Mouse (Mus musculus) CH12.LX (cell line): ENCODE data around the gene Abhd4. TPM values are rescaled to one million over a fixed set of nuclear protein-coding genes. Genes with fewer than 3 reads are reported as not detected.

ENCODE experiments used
- DNase-seq: peaks from one replicate; pipeline ENCODE4 v3.0.0-alpha.2; 2013; ENCODE audit errors: extremely low read depth
- H3K27ac ChIP-seq: 2 replicates; pipeline ENCODE4 v1.5.1; 2012; ENCODE audit warnings: low read depth, mild to moderate bottlenecking, control low read depth, moderate library complexity; ENCODE audit not compliant: insufficient read depth
- H3K27me3 ChIP-seq: replicated peaks from 2 replicates; pipeline ENCODE3; 2012; ENCODE audit warnings: inconsistent platforms
- H3K36me3 ChIP-seq, 2 experiments: replicated peaks in 1 of 2; 2 replicates each; pipeline versions ENCODE3 to v1.6.1; 2012; ENCODE audit warnings: inconsistent platforms in 1 of 2, low read length in 1 of 2, mild to moderate bottlenecking in 1 of 2, mixed read lengths in 1 of 2, moderate library complexity in 1 of 2; ENCODE audit not compliant: control insufficient read depth in 1 of 2, insufficient read depth in 1 of 2
- H3K4me1 ChIP-seq, 2 experiments: 2 replicates each; pipeline ENCODE4 v1.6.1; 2012; ENCODE audit warnings: inconsistent platforms in 1 of 2, moderate library complexity in 1 of 2; ENCODE audit not compliant: insufficient read depth in 2 of 2, control insufficient read depth in 1 of 2
- H3K4me2 ChIP-seq: 2 replicates; pipeline ENCODE4 v1.6.1; 2012; ENCODE audit warnings: low read depth, mild to moderate bottlenecking, control low read depth; ENCODE audit not compliant: poor library complexity, insufficient read depth, severe bottlenecking
- H3K4me3 ChIP-seq, 3 experiments: fragments of 150-350 bp in 1 of 3; sonication (generic) in 1 of 3; replicated peaks in 1 of 3; 2 replicates each; pipeline versions ENCODE3 to v1.5.1; 2011 to 2012; ENCODE audit warnings: low read depth in 2 of 3, low read length in 2 of 3, mild to moderate bottlenecking in 2 of 3, moderate library complexity in 2 of 3, control low read depth in 1 of 3, improper control_type of control experiment in 1 of 3, inconsistent platforms in 1 of 3, mixed read lengths in 1 of 3; ENCODE audit not compliant: poor library complexity in 1 of 3
- H3K79me2 ChIP-seq: replicated peaks from 2 replicates; pipeline ENCODE4 v1.6.1; 2012; ENCODE audit warnings: mild to moderate bottlenecking, moderate library complexity; ENCODE audit not compliant: control insufficient read depth, poor library complexity, insufficient read depth, severe bottlenecking; ENCODE audit errors: extremely low read depth
- H3K9ac ChIP-seq: 2 replicates; pipeline ENCODE4 v1.6.1; 2012; ENCODE audit warnings: low read depth, mild to moderate bottlenecking, control low read depth, moderate library complexity; ENCODE audit not compliant: insufficient read depth
- H3K9me3 ChIP-seq: replicated peaks from 2 replicates; pipeline ENCODE3; 2012; ENCODE audit warnings: low read length, inconsistent platforms, mixed read lengths
- BHLHE40 ChIP-seq: IDR thresholded peaks from 2 replicates; pipeline ENCODE4 v1.6.1; 2011; ENCODE audit warnings: mild to moderate bottlenecking, low read depth, low read length, improper control_type of control experiment
- CHD1 ChIP-seq: IDR thresholded peaks from 2 replicates; pipeline ENCODE4 v1.6.1; 2012; ENCODE audit warnings: low read depth, low read length, improper control_type of control experiment, inconsistent platforms
- CHD2 ChIP-seq: IDR thresholded peaks from 2 replicates; pipeline ENCODE4 v1.6.1; 2011; ENCODE audit warnings: low read length, improper control_type of control experiment
- CTCF ChIP-seq, 2 experiments: IDR thresholded peaks in 1 of 2; conservative IDR thresholded peaks in 1 of 2; 2 replicates each; pipeline ENCODE4 v1.5.1; 2011 to 2012; ENCODE audit warnings: low read depth in 2 of 2, low read length in 2 of 2, improper control_type of control experiment in 1 of 2, inconsistent platforms in 1 of 2, mild to moderate bottlenecking in 1 of 2, moderate library complexity in 1 of 2
- EP300 ChIP-seq: IDR thresholded peaks from 2 replicates; pipeline ENCODE4 v1.6.1; 2011; ENCODE audit warnings: low read length, improper control_type of control experiment
- ETS1 ChIP-seq: conservative IDR thresholded peaks from 2 replicates; pipeline ENCODE4 v1.6.1; 2012; ENCODE audit warnings: low read depth, mild to moderate bottlenecking, inconsistent platforms, low read length, improper control_type of control experiment, moderate library complexity
- GABPA ChIP-seq: IDR thresholded peaks from 2 replicates; pipeline ENCODE4 v1.6.1; 2012; ENCODE audit warnings: low read depth, low read length, improper control_type of control experiment, inconsistent platforms; ENCODE audit not compliant: insufficient replicate concordance
- HCFC1 ChIP-seq: IDR thresholded peaks from 2 replicates; pipeline ENCODE4 v1.6.1; 2012; ENCODE audit warnings: low read depth, mild to moderate bottlenecking, inconsistent platforms, low read length, improper control_type of control experiment
- IRF4 ChIP-seq: IDR thresholded peaks from 2 replicates; pipeline ENCODE4 v1.6.1; 2014; ENCODE audit warnings: low read depth, mild to moderate bottlenecking, inconsistent platforms, low read length, improper control_type of control experiment
- JUN ChIP-seq: IDR thresholded peaks from 2 replicates; pipeline ENCODE4 v1.6.1; 2011; ENCODE audit warnings: low read depth, mild to moderate bottlenecking, low read length, improper control_type of control experiment, moderate library complexity; ENCODE audit not compliant: insufficient read depth
- JUND ChIP-seq: conservative IDR thresholded peaks from 2 replicates; pipeline ENCODE4 v1.6.1; 2011; ENCODE audit warnings: low read depth, low read length, improper control_type of control experiment
- MAFK ChIP-seq: IDR thresholded peaks from 2 replicates; pipeline ENCODE4 v1.6.1; 2011; ENCODE audit warnings: low read length, improper control_type of control experiment; ENCODE audit not compliant: insufficient replicate concordance
- MAX ChIP-seq: IDR thresholded peaks from 2 replicates; pipeline ENCODE4 v1.6.1; 2011; ENCODE audit warnings: low read length, improper control_type of control experiment
- MEF2A ChIP-seq: IDR thresholded peaks from 2 replicates; pipeline ENCODE4 v1.6.1; 2014; ENCODE audit warnings: low read depth, mild to moderate bottlenecking, inconsistent platforms, low read length, improper control_type of control experiment, borderline replicate concordance
- MYC ChIP-seq: IDR thresholded peaks from 2 replicates; pipeline ENCODE4 v1.6.1; 2011; ENCODE audit warnings: low read depth, mild to moderate bottlenecking, improper control_type of control experiment, low read length
- NELFE ChIP-seq: IDR thresholded peaks from 2 replicates; pipeline ENCODE4 v1.6.1; 2011; ENCODE audit warnings: low read depth, low read length, improper control_type of control experiment
- PAX5 ChIP-seq: IDR thresholded peaks from 2 replicates; pipeline ENCODE4 v1.6.1; 2012; ENCODE audit warnings: low read length, inconsistent platforms, mixed read lengths
- POLR2A ChIP-seq: IDR thresholded peaks from 2 replicates; pipeline ENCODE4 v1.6.1; 2011; ENCODE audit warnings: low read depth, mild to moderate bottlenecking, improper control_type of control experiment, low read length
- POLR2AphosphoS2 ChIP-seq: IDR thresholded peaks from 2 replicates; pipeline ENCODE4 v1.6.1; 2011; ENCODE audit warnings: low read depth, low read length, improper control_type of control experiment
- RAD21 ChIP-seq: IDR thresholded peaks from 2 replicates; pipeline ENCODE4 v1.6.1; 2011; ENCODE audit warnings: low read depth, mild to moderate bottlenecking, low read length, improper control_type of control experiment, moderate library complexity
- RCOR1 ChIP-seq: conservative IDR thresholded peaks from 2 replicates; pipeline ENCODE4 v1.6.1; 2012; ENCODE audit warnings: low read depth, mild to moderate bottlenecking, inconsistent platforms, low read length, improper control_type of control experiment
- SIN3A ChIP-seq: IDR thresholded peaks from 2 replicates; pipeline ENCODE4 v1.6.1; 2012; ENCODE audit warnings: low read length, improper control_type of control experiment, inconsistent platforms
- SMC3 ChIP-seq: IDR thresholded peaks from 2 replicates; pipeline ENCODE4 v1.6.1; 2011; ENCODE audit warnings: low read depth, low read length, improper control_type of control experiment
- TCF12 ChIP-seq: IDR thresholded peaks from 2 replicates; pipeline ENCODE4 v1.6.1; 2014; ENCODE audit warnings: low read depth, mild to moderate bottlenecking, inconsistent platforms, low read length, improper control_type of control experiment
- UBTF ChIP-seq: IDR thresholded peaks from 2 replicates; pipeline ENCODE4 v1.6.1; 2012; ENCODE audit warnings: low read depth, mild to moderate bottlenecking, inconsistent platforms, low read length, improper control_type of control experiment, moderate library complexity
- USF2 ChIP-seq: conservative IDR thresholded peaks from 2 replicates; pipeline ENCODE4 v1.6.1; 2011; ENCODE audit warnings: low read depth, low read length, improper control_type of control experiment
- ZC3H11A ChIP-seq: IDR thresholded peaks from 2 replicates; pipeline ENCODE4 v1.6.1; 2012; ENCODE audit warnings: low read depth, mild to moderate bottlenecking, inconsistent platforms, low read length, improper control_type of control experiment
- dilution Hi-C: fragments of 300-500 bp; cut with MboI; formaldehyde crosslinking; loops from 2 replicates; pipeline ENCODE4 v1.14.3; 2020; ENCODE audit warnings: low sequenced_read_pairs; ENCODE audit not compliant: extremely low pct_unique_long_range_greater_than_20kb, extremely low pct_ligation_motif_present
- in situ Hi-C: fragments of 300-500 bp; cut with MboI; formaldehyde crosslinking; loops from 3 replicates; pipeline ENCODE4 v1.14.3; 2019; ENCODE audit warnings: low sequenced_read_pairs, low pct_ligation_motif_present, low pct_unique_long_range_greater_than_20kb, mixed read lengths
- polyA plus RNA-seq: library from polyadenylated mRNA; unstranded; fragments of >175 nt; gene quantifications from 2 replicates; pipeline ENCODE4 v1.2.1, GENCODE M21; 2012; ENCODE audit warnings: low read depth; ENCODE audit not compliant: insufficient read length
- total RNA-seq, 2 experiments: library from RNA; depleted of rRNA; stranded (reverse); fragments of 300-350 nt in 1 of 2; fragments of >200 nt in 1 of 2; gene quantifications; 2 replicates each; pipeline ENCODE4 v1.2.3; 2012 to 2014

Abhd4 gene
- total and polyA plus RNA-seq, 3 experiments, result 15.9 to 23.0 (median 19.8) TPM

DNA sequence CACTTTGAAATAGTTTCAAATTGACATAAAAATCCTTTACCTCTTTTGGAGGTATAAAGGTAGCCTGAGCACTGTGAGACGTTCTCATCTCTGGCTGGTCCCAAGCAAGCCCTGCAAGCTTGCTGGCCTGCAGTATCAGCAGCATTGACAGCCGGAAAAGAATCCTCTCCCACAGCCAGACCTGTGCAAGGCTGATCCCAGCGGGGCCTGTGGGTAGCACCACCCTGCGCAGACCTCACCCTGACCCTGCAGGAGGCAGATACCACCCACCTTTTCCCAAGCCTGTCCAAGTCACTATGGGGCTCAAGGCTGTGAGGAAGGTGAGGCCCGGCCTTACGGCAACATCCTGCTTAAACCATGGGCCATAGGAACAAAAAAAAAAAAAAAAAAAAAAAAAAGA is 12.0 kb downstream of the Abhd4 start:
- Histone ChIP-seq H3K9me3 (no peaks in the 10 kb centered on the region), H3K4me1 (peaks cover 0 to 6% of the 10 kb centered on the region in 2 experiments; a peak in 1 of 4 replicates), H3K27ac (no peak overlapping the region), H3K36me3 (peaks cover 33 to 75% of the 10 kb centered on the region in 2 experiments), H3K9ac (no peak overlapping the region), H3K4me2 (no peak overlapping the region), H3K79me2 (no peaks in the 10 kb centered on the region; the same call in 1 of the 2 replicates), H3K4me3 (no peak overlapping the region), H3K27me3 (no peaks in the 10 kb centered on the region)
- TF ChIP-seq HCFC1, result no peak
- no peak for TF ChIP-seq MYC
- no peak for TF ChIP-seq PAX5
- TF ChIP-seq RCOR1, result no peak
- no peak for TF ChIP-seq EP300
- TF ChIP-seq IRF4, result no peak
- no peak for TF ChIP-seq CTCF (conservative IDR thresholded peaks at IDR 0.05 in 1 of 2, IDR thresholded peaks at IDR 0.05 in 1 of 2; ENCODE audit: low read depth in 2 of 2, low read length in 2 of 2)
- TF ChIP-seq CHD1, result no peak
- TF ChIP-seq ETS1, result no peak
- no peak for TF ChIP-seq POLR2A
- TF ChIP-seq MAX, result no peak
- TF ChIP-seq BHLHE40, result no peak
- TF ChIP-seq SMC3, result no peak
- no peak for TF ChIP-seq POLR2AphosphoS2
- no peak for TF ChIP-seq NELFE
- TF ChIP-seq JUN, result no peak
- no peak for DNase-seq
- in situ Hi-C loops (loop anchor here (10.0 kb wide), 1 partner anchor 59 kb away; no protein-coding TSS in a partner anchor), dilution Hi-C loops (no loop called here)

DNA sequence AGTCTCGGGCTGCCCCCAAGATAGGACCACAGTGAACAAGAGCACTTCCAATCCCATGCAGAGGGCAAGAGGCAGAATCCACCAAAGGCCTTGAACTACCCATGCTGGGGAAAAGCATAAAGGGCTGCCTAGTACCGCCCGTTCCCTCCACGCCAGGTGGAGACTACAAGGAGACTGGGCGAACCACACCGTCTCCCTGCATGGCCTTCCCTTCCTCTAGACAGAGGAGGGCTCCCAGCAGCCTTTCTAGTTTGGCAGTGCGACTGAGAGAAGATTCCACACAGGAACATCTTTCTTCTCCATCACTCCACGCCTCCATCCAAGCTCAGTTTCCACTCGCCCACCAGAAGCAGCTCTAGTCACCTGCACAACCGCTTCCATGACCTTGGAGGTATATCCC is 14.0 kb downstream of the Abhd4 start:
- Histone ChIP-seq H3K27ac (no peak overlapping the region), H3K9ac (no peak overlapping the region), H3K4me2 (no peak overlapping the region), H3K9me3 (no peaks in the 10 kb centered on the region), H3K4me3 (no peak overlapping the region), H3K4me1 (peaks cover 3 to 10% of the 10 kb centered on the region in 2 experiments; a peak in 2 of 4 replicates), H3K36me3 (peaks cover 28 to 61% of the 10 kb centered on the region in 2 experiments), H3K79me2 (no peaks in the 10 kb centered on the region), H3K27me3 (no peaks in the 10 kb centered on the region)
- dilution Hi-C loops, result no loop called here
- TF ChIP-seq TCF12 (no peak), RAD21 (no peak), SMC3 (no peak), MEF2A (no peak), CHD2 (no peak), USF2 (no peak), MAFK (no peak), EP300 (no peak), POLR2A (no peak), SIN3A (no peak), JUND (no peak), UBTF (no peak), BHLHE40 (no peak), ZC3H11A (no peak), GABPA (no peak)
- no peak for DNase-seq
- in situ Hi-C loops, result loop anchor here (10.0 kb wide), 1 partner anchor 57 kb away; no protein-coding TSS in a partner anchor
